Mouse (Mus musculus): ENCODE results near the gene Igsf11. TPM values are rescaled to one million over a fixed set of nuclear protein-coding genes. Genes with fewer than 3 reads are reported as not detected.

Igsf11 gene
- not detected in 2 replicates for total RNA-seq (2023)

GRCm38 (mm10) chr16:38892371-38892770 is at the start of gene Igsf11:
Gene Igsf11 (plus strand): TSS chr16:38892671.

Other genes with a start within 250 kb of the Igsf11 start
- gene Arhgap31, start 179.4 kb upstream of the Igsf11 start, total RNA-seq (2023) = 16.6 and 23.0 TPM in 2 replicates
- 1.7 and 2.0 TPM in 2 replicates for gene B4galt4, start 150.4 kb upstream of the Igsf11 start, total RNA-seq (2023)
- gene Upk1b, start 92.3 kb upstream of the Igsf11 start, total RNA-seq (2023) = not detected in 2 replicates
- not detected in 2 replicates for gene 4930435E12Rik, start 63.9 kb upstream of the Igsf11 start, total RNA-seq (2023)

Measured in neutrophil, adult 65 days (primary cell).